Mouse (Mus musculus): ENCODE data around the gene Dpp3. TPM values are rescaled to one million over a fixed set of nuclear protein-coding genes. Genes with fewer than 3 reads are reported as not detected.

Dpp3 gene
- total and polyA plus RNA-seq, 3 experiments: 58.7 to 82.7 TPM; not detected in 1

DNA sequence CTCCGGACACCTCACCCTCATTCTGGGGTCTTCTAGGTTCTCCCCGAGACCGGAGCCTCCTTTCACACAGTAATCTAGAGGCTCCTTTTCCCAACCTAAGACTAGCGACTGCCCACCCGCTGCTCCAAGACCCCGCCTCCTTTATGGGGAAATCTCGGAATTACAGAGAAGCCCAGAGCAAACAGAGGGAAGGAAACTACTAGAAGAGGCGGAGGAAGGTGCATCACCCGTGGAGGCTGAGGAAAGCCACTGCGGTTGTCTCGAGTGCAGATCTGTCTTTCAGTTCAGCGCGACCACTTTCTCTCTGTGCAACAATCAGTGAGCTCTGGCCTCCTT is 15.1 kb upstream of the Dpp3 start:
- TF ChIP-seq GABPA (IDR thresholded peaks at IDR 0.05; ENCODE audit: low read depth, low read length): no peak
- TF ChIP-seq RAD21 (IDR thresholded peaks at IDR 0.05; ENCODE audit: low read depth, low read length): no peak
- no peak for TF ChIP-seq ZNF384 (IDR thresholded peaks at IDR 0.05; ENCODE audit: low read depth, low read length)
- TF ChIP-seq POLR2AphosphoS5 (IDR thresholded peaks at IDR 0.05; ENCODE audit: borderline replicate concordance, low read depth, low read length): no peak
- no peak for TF ChIP-seq JUND (IDR thresholded peaks at IDR 0.05; ENCODE audit: low read depth, low read length)
- TF ChIP-seq TCF12 (IDR thresholded peaks at IDR 0.05; ENCODE audit: low read depth, low read length): no peak
- TF ChIP-seq CHD2 (IDR thresholded peaks at IDR 0.05; ENCODE audit: low read length): no peak
- TF ChIP-seq KAT2A (conservative IDR thresholded peaks at IDR 0.05; ENCODE audit: low read depth, low read length): no peak
- TF ChIP-seq MEF2A (IDR thresholded peaks at IDR 0.05; ENCODE audit: extremely low read depth, insufficient replicate concordance, low read depth, low read length, poor library complexity, severe bottlenecking): no peak
- no peak for TF ChIP-seq EP300 (IDR thresholded peaks at IDR 0.05; ENCODE audit: low read depth in 1 of 2, low read length in 2 of 2)
- TF ChIP-seq RCOR1 (IDR thresholded peaks at IDR 0.05; ENCODE audit: low read depth, low read length): no peak
- TF ChIP-seq SIN3A (IDR thresholded peaks at IDR 0.05; ENCODE audit: low read length): no peak
- TF ChIP-seq MAX (IDR thresholded peaks at IDR 0.05; ENCODE audit: low read length): no peak
- TF ChIP-seq MYB (IDR thresholded peaks at IDR 0.05; ENCODE audit: low read depth, low read length): no peak
- TF ChIP-seq MAFK (IDR thresholded peaks at IDR 0.05; ENCODE audit: borderline replicate concordance, low read depth, low read length): no peak
- TF ChIP-seq MYC (IDR thresholded peaks at IDR 0.05; ENCODE audit: low read depth, low read length): no peak
- H3K36me3 ChIP-seq (ENCODE audit: control insufficient read depth in 1 of 2, insufficient read depth in 2 of 2, low read length in 2 of 2): no peaks in the 10 kb centered on the region
- H3K4me1 ChIP-seq (ENCODE audit: control insufficient read depth in 1 of 2, insufficient read depth in 2 of 2, low read length in 2 of 2): no peaks in the 10 kb centered on the region; a peak in 1 of 4 replicates
- no peak overlapping the region for H3K9ac ChIP-seq (ENCODE audit: control insufficient read depth, low read depth, low read length, poor library complexity, severe bottlenecking)
- no peaks in the 10 kb centered on the region for H3K9me3 ChIP-seq (replicated peaks; ENCODE audit: insufficient read depth, low read length)
- H3K27me3 ChIP-seq (ENCODE audit: control insufficient read depth in 1 of 2, insufficient read depth in 2 of 2, low read length in 2 of 2): peaks cover 4 to 11% of the 10 kb centered on the region in 2 experiments
- no peak overlapping the region for H3K27ac ChIP-seq (ENCODE audit: control insufficient read depth, low read depth, low read length)
- peak overlapping the region in 1 of 2 experiments; percentile 19; a peak in 1 of 4 replicates for H3K4me3 ChIP-seq (ENCODE audit: control insufficient read depth in 1 of 2, insufficient read depth in 1 of 2, low read depth in 2 of 2, low read length in 2 of 2)
- H3K79me2 ChIP-seq (ENCODE audit: control insufficient read depth, insufficient read depth, low read length, poor library complexity): no peaks in the 10 kb centered on the region
- DNase-seq (ENCODE audit: low read depth, low spot score): no peak

DNA sequence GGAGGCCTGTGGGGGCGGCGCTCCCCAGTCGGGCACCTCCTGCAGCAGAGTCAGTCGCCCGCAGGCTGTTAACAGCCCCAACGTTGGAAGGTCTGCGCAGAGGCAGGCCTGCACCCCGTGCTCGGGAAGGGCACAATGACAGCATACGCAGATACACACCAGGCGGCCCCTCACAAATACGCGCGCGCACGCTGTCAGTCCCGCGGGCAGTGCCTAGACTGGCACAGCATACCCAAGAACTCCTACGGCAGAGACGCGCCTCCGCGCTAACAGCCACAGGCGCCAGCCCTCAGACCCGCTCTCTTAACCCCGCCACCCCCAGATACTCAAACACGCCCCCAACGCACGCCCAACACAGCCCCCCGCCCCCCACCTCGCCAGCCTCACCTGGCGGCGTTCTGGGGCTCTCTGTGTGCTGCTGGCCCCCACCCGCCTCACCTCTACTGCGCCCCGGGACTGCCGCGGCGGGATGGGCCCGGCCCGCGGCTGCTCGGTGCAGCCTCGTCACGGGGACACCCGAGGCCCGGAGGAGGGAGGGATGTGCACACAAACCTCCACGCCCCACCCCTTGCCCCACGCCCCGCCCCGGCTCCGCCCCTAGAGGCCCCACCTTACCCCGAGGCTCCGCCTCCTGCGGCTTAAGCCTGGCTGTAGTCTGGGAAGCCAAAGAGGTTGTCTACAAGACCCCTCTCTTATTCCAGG is 14.6 kb upstream of the Dpp3 start, which contains the start of gene Peli3:
TSS of gene Peli3 (minus strand) at position 577 of the 702 bp plus-strand sequence.
- H3K79me2 ChIP-seq (ENCODE audit: control insufficient read depth, insufficient read depth, low read length, poor library complexity): no peaks in the 10 kb centered on the region
- peak; percentile 79 for DNase-seq (ENCODE audit: low read depth, low spot score)

More for the DNA sequence above, 14.6 kb upstream of the Dpp3 start, which contains the start of gene Peli3:
- Histone ChIP-seq H3K9me3 (replicated peaks; ENCODE audit: insufficient read depth, low read length) (no peaks in the 10 kb centered on the region), H3K4me1 (ENCODE audit: control insufficient read depth in 1 of 2, insufficient read depth in 2 of 2, low read length in 2 of 2) (no peaks in the 10 kb centered on the region; a peak in 1 of 4 replicates), H3K27me3 (ENCODE audit: control insufficient read depth in 1 of 2, insufficient read depth in 2 of 2, low read length in 2 of 2) (peaks cover 4 to 10% of the 10 kb centered on the region in 2 experiments), H3K4me3 (ENCODE audit: control insufficient read depth in 1 of 2, insufficient read depth in 1 of 2, low read depth in 2 of 2, low read length in 2 of 2) (peak within 1 kb of the TSS; percentile 49 to 86), H3K9ac (ENCODE audit: control insufficient read depth, low read depth, low read length, poor library complexity, severe bottlenecking) (peak within 1 kb of the TSS; percentile 27; the same call in 1 of the 2 replicates), H3K27ac (ENCODE audit: control insufficient read depth, low read depth, low read length) (no peak within 1 kb of the TSS), H3K36me3 (ENCODE audit: control insufficient read depth in 1 of 2, insufficient read depth in 2 of 2, low read length in 2 of 2) (no peaks in the 10 kb centered on the region)
- TF ChIP-seq ETS1 (IDR thresholded peaks at IDR 0.05; ENCODE audit: low read depth, low read length) (no peak), USF1 (IDR thresholded peaks at IDR 0.05; ENCODE audit: low read depth, low read length) (peak; percentile 44; the same call in 1 of the 2 replicates), UBTF (IDR thresholded peaks at IDR 0.05; ENCODE audit: borderline replicate concordance, insufficient read depth, low read depth, low read length) (no peak), MXI1 (IDR thresholded peaks at IDR 0.05; ENCODE audit: low read depth, low read length) (peak; percentile 51)

All from MEL (cell line).